Mouse (Mus musculus): ENCODE measurements around the gene Gnb3. TPM values are rescaled to one million over a fixed set of nuclear protein-coding genes. Genes with fewer than 3 reads are reported as not detected.

Gnb3 gene
- polyA plus RNA-seq, 1 experiment: 3.3 TPM

- WGBS: under 1% methylated on average over 55 of the region's 55 CpGs
- no peaks in the 10 kb centered on the region; the same call in 1 of the 2 replicates for H3K4me1 ChIP-seq (ENCODE audit: control insufficient read depth, insufficient read depth, low read length)
- H3K27ac ChIP-seq (ENCODE audit: control insufficient read depth, insufficient read depth, low read depth, low read length, poor library complexity): peak within 1 kb of the TSS; percentile 63
- TF ChIP-seq POLR2A (IDR thresholded peaks at IDR 0.05; ENCODE audit: borderline replicate concordance, control insufficient read depth, low read depth, low read length): peak; percentile 87
- peak; percentile 32; the same call in 1 of the 2 replicates for TF ChIP-seq CTCF (IDR thresholded peaks at IDR 0.05; ENCODE audit: control insufficient read depth, insufficient read depth, low read length)
- peak within 1 kb of the TSS; percentile 89 for H3K4me3 ChIP-seq (replicated peaks; ENCODE audit: control insufficient read depth, low read depth, low read length)
Observed at GRCm38 (mm10) chr6:124828868-124829798, 10.9 kb downstream of the Gnb3 start, which contains the start of the genes Usp5 and Cdca3. TSS of gene Usp5 (minus strand) at chr6:124829484. TSS of gene Cdca3 (plus strand) at chr6:124829547.

- no peak for TF ChIP-seq CTCF (IDR thresholded peaks at IDR 0.05; ENCODE audit: control insufficient read depth, insufficient read depth, low read length)
- no peak for TF ChIP-seq POLR2A (IDR thresholded peaks at IDR 0.05; ENCODE audit: borderline replicate concordance, control insufficient read depth, low read depth, low read length)
- Histone ChIP-seq H3K4me1 (ENCODE audit: control insufficient read depth, insufficient read depth, low read length) (no peaks in the 10 kb centered on the region; the same call in 1 of the 2 replicates), H3K27ac (ENCODE audit: control insufficient read depth, insufficient read depth, low read depth, low read length, poor library complexity) (0 out of 2 replicates have a peak overlapping the region, but pooled peaks have one; percentile 7), H3K4me3 (replicated peaks; ENCODE audit: control insufficient read depth, low read depth, low read length) (peak overlapping the region; percentile 89)
- WGBS: 18% methylated on average over 10 of the region's 10 CpGs
Observed at GRCm38 (mm10) chr6:124828101-124828592, 11.9 kb downstream of the Gnb3 start.

GRCm38 (mm10) chr6:124822049-124822448 lies 18.0 kb downstream of the Gnb3 start:
- H3K4me1 ChIP-seq (ENCODE audit: control insufficient read depth, insufficient read depth, low read length): peaks cover 5% of the 10 kb centered on the region
- H3K27ac ChIP-seq (ENCODE audit: control insufficient read depth, insufficient read depth, low read depth, low read length, poor library complexity): no peak overlapping the region
- H3K4me3 ChIP-seq (replicated peaks; ENCODE audit: control insufficient read depth, low read depth, low read length): no peak overlapping the region
- WGBS: 93% methylated on average over 4 of the region's 4 CpGs
- no peak for TF ChIP-seq POLR2A (IDR thresholded peaks at IDR 0.05; ENCODE audit: borderline replicate concordance, control insufficient read depth, low read depth, low read length)
- TF ChIP-seq CTCF (IDR thresholded peaks at IDR 0.05; ENCODE audit: control insufficient read depth, insufficient read depth, low read length): no peak

GRCm38 (mm10) chr6:124820891-124821290 lies 19.2 kb downstream of the Gnb3 start:
- H3K4me3 ChIP-seq (replicated peaks; ENCODE audit: control insufficient read depth, low read depth, low read length): no peak overlapping the region
- TF ChIP-seq CTCF (IDR thresholded peaks at IDR 0.05; ENCODE audit: control insufficient read depth, insufficient read depth, low read length) (no peak), POLR2A (IDR thresholded peaks at IDR 0.05; ENCODE audit: borderline replicate concordance, control insufficient read depth, low read depth, low read length) (no peak)
- 89% methylated on average over 5 of the region's 5 CpGs for WGBS

GRCm38 (mm10) chr6:124817971-124818370 lies 22.1 kb downstream of the Gnb3 start:
- TF ChIP-seq POLR2A (IDR thresholded peaks at IDR 0.05; ENCODE audit: borderline replicate concordance, control insufficient read depth, low read depth, low read length) (no peak), CTCF (IDR thresholded peaks at IDR 0.05; ENCODE audit: control insufficient read depth, insufficient read depth, low read length) (no peak)
- H3K27ac ChIP-seq (ENCODE audit: control insufficient read depth, insufficient read depth, low read depth, low read length, poor library complexity): peak overlapping the region; percentile 76
- H3K4me1 ChIP-seq (ENCODE audit: control insufficient read depth, insufficient read depth, low read length): peaks cover 5% of the 10 kb centered on the region
- peak overlapping the region; percentile 42 for H3K4me3 ChIP-seq (replicated peaks; ENCODE audit: control insufficient read depth, low read depth, low read length)
- WGBS: 23% methylated on average over 8 of the region's 8 CpGs

More at GRCm38 (mm10) chr6:124820891-124821290, 19.2 kb downstream of the Gnb3 start:
- Histone ChIP-seq H3K4me1 (ENCODE audit: control insufficient read depth, insufficient read depth, low read length) (peaks cover 5% of the 10 kb centered on the region), H3K27ac (ENCODE audit: control insufficient read depth, insufficient read depth, low read depth, low read length, poor library complexity) (no peak overlapping the region)

- Histone ChIP-seq H3K4me3 (replicated peaks; ENCODE audit: control insufficient read depth, low read depth, low read length) (peak overlapping the region; percentile 14), H3K27ac (ENCODE audit: control insufficient read depth, insufficient read depth, low read depth, low read length, poor library complexity) (peak overlapping the region; percentile 32; the same call in 1 of the 2 replicates), H3K4me1 (ENCODE audit: control insufficient read depth, insufficient read depth, low read length) (peaks cover 5% of the 10 kb centered on the region)
- 70% methylated on average over 8 of the region's 8 CpGs for WGBS
- TF ChIP-seq POLR2A (IDR thresholded peaks at IDR 0.05; ENCODE audit: borderline replicate concordance, control insufficient read depth, low read depth, low read length) (no peak), CTCF (IDR thresholded peaks at IDR 0.05; ENCODE audit: control insufficient read depth, insufficient read depth, low read length) (no peak)
Observed at GRCm38 (mm10) chr6:124817563-124817962, 22.5 kb downstream of the Gnb3 start.

- WGBS: 88% methylated on average over 11 of the region's 11 CpGs
Observed at GRCm38 (mm10) chr6:124817125-124817524, 22.9 kb downstream of the Gnb3 start.

GRCm38 (mm10) chr6:124816611-124817010 lies 23.5 kb downstream of the Gnb3 start:
- Histone ChIP-seq H3K27ac (ENCODE audit: control insufficient read depth, insufficient read depth, low read depth, low read length, poor library complexity) (no peak overlapping the region), H3K4me1 (ENCODE audit: control insufficient read depth, insufficient read depth, low read length) (peaks cover 5% of the 10 kb centered on the region), H3K4me3 (replicated peaks; ENCODE audit: control insufficient read depth, low read depth, low read length) (no peak overlapping the region)
- WGBS: 90% methylated on average over 4 of the region's 4 CpGs
- TF ChIP-seq POLR2A (IDR thresholded peaks at IDR 0.05; ENCODE audit: borderline replicate concordance, control insufficient read depth, low read depth, low read length) (no peak), CTCF (IDR thresholded peaks at IDR 0.05; ENCODE audit: control insufficient read depth, insufficient read depth, low read length) (no peak)

More at GRCm38 (mm10) chr6:124817125-124817524, 22.9 kb downstream of the Gnb3 start:
- Histone ChIP-seq H3K4me1 (ENCODE audit: control insufficient read depth, insufficient read depth, low read length) (peaks cover 5% of the 10 kb centered on the region), H3K27ac (ENCODE audit: control insufficient read depth, insufficient read depth, low read depth, low read length, poor library complexity) (no peak overlapping the region), H3K4me3 (replicated peaks; ENCODE audit: control insufficient read depth, low read depth, low read length) (no peak overlapping the region)
- no peak for TF ChIP-seq POLR2A (IDR thresholded peaks at IDR 0.05; ENCODE audit: borderline replicate concordance, control insufficient read depth, low read depth, low read length)

Measured in bone marrow, adult 2 months (tissue).